Mouse (Mus musculus) cortical plate, adult 2 months (tissue): ENCODE data around the gene Tsen54. TPM values are rescaled to one million over a fixed set of nuclear protein-coding genes. Genes with fewer than 3 reads are reported as not detected.

Experiments
- H3K27ac ChIP-seq: fragments of 200-500 bp; 2 replicates; pipeline ENCODE4 v1.5.1; 2012; ENCODE audit warnings: low read length, control low read depth, inconsistent platforms; ENCODE audit not compliant: insufficient read depth
- H3K4me1 ChIP-seq: fragments of 200-500 bp; 2 replicates; pipeline ENCODE4 v1.6.1; 2011; ENCODE audit warnings: low read length; ENCODE audit not compliant: control insufficient read depth, insufficient read depth
- H3K4me3 ChIP-seq: fragments of 200-500 bp; 2 replicates; pipeline ENCODE4 v1.5.1; 2011; ENCODE audit warnings: mild to moderate bottlenecking, low read length, control low read depth; ENCODE audit not compliant: insufficient read depth
- CTCF ChIP-seq: fragments of 200-500 bp; IDR thresholded peaks from 2 replicates; pipeline ENCODE4 v1.5.1; 2011; ENCODE audit warnings: mild to moderate bottlenecking, control low read depth, low read length; ENCODE audit not compliant: insufficient read depth; ENCODE audit errors: extremely low read depth
- POLR2A ChIP-seq: fragments of 200-500 bp; IDR thresholded peaks from 2 replicates; pipeline ENCODE4 v1.6.1; 2011; ENCODE audit warnings: mild to moderate bottlenecking, low read length, control low read depth; ENCODE audit not compliant: insufficient read depth; ENCODE audit errors: extremely low read depth
- polyA plus RNA-seq: library from polyadenylated mRNA; depleted of rRNA; stranded (reverse); fragments of >200 nt; gene quantifications from 2 replicates; pipeline ENCODE4 v1.2.3, GENCODE M21; 2012

Tsen54 gene
- polyA plus RNA-seq, 1 experiment = 15.3 TPM

GRCm38 (mm10) chr11:115797665-115798064, 16.9 kb upstream of the Tsen54 start:
- no peak overlapping the region for H3K27ac ChIP-seq
- no peaks in the 10 kb centered on the region for H3K4me1 ChIP-seq
- no peak for TF ChIP-seq CTCF
- no peak for TF ChIP-seq POLR2A
- no peak overlapping the region for H3K4me3 ChIP-seq

DNA sequence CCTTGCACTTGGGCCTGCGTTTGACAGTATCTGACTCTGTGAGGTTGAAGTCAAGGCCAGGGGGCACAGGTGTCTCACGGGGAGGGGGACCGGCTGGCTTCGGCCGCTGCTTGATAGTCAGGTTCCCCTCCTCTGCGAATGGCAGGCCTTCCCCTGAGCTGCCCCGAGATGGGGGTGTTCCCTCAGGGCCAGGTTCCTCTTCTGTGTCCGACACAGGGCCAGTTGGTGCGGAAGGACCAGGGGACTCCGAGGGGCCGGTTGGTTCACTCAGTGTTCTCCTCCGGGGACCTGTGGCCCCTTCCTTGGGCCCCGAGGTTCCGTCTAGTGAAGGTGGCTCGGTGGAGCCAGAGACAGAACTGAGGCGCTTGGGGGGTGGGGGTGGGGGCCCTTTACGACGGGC, 13.5 kb upstream of the Tsen54 start:
- Histone ChIP-seq H3K4me1 (no peaks in the 10 kb centered on the region), H3K4me3 (no peak overlapping the region), H3K27ac (no peak overlapping the region)
- no peak for TF ChIP-seq CTCF
- no peak for TF ChIP-seq POLR2A

DNA sequence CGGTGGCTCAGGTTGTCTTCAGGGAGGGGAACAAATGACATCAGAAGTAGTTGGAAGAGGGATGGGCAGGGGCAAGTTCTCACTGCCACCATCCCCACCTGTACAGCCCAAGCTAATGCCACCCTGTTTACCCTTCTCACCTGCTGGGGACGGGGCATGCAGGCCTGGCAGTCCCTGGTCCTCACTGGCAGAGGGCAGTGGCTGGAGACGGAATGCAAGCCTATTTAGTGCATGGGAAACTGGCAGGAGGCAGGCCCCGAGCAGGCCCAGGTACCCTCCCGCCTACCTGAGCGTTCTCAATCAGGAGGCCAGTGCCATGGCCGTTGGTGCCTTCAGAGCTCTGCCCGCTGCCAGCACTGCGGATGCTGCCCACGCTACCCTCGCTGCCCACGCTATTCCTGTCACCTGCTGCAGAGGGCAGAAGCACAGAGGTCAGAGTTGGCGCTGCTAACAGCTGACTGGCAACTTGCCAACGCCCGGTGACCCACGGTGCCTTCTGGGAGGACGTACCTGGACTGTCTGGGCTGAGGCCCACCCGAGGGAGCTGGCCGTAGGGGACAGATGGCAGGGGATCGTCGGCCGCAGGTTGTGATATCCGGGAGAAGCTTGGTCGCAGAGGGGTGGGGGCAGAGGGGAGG, 11.3 kb upstream of the Tsen54 start:
- TF ChIP-seq CTCF (no peak), POLR2A (no peak)
- H3K4me1 ChIP-seq = no peaks in the 10 kb centered on the region
- no peak overlapping the region for H3K27ac ChIP-seq
- H3K4me3 ChIP-seq = no peak overlapping the region

DNA sequence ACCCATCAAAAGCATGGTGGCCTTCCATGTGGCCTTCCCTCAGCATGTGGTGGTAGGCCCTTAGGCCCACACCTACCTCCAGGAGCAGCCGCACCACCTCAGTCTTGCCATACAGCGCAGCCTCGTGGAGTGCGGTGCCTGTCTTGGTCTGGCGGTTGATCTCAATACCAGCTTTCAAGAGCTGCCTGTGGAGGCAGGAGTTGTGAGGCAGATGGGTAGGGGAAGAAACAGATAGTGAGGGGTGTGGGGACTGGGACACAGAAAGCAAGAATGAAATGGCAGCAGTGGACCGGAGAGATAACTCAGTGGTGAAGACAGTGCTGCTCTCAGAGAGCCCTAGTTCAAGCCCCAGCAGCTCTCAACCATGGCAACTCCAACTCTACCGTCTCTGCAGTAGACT, 9.5 kb upstream of the Tsen54 start:
- H3K4me3 ChIP-seq = no peak overlapping the region
- H3K27ac ChIP-seq = no peak overlapping the region
- no peak for TF ChIP-seq POLR2A
- no peak for TF ChIP-seq CTCF
- no peaks in the 10 kb centered on the region for H3K4me1 ChIP-seq

DNA sequence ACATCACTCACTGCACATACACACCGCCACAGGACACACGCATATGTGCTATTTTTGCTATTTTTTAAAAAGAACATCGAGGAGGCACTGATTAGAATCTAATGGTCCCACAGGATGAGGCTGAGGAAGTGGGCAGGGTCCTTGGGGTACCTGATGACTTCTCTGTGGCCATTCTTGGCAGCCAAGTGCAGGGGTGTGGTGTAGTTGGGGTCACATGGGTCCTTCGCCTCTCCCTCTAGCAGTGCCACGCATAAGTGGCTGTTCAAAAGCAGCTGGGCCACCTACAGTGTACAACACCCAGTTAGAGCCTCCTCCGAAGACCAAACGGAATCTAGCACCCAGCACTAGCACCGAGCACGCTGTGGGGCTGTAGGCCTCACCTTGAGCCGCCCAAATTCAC, 8.4 kb upstream of the Tsen54 start:
- Histone ChIP-seq H3K4me3 (no peak overlapping the region), H3K4me1 (no peaks in the 10 kb centered on the region), H3K27ac (no peak overlapping the region)
- TF ChIP-seq CTCF (no peak), POLR2A (no peak)

DNA sequence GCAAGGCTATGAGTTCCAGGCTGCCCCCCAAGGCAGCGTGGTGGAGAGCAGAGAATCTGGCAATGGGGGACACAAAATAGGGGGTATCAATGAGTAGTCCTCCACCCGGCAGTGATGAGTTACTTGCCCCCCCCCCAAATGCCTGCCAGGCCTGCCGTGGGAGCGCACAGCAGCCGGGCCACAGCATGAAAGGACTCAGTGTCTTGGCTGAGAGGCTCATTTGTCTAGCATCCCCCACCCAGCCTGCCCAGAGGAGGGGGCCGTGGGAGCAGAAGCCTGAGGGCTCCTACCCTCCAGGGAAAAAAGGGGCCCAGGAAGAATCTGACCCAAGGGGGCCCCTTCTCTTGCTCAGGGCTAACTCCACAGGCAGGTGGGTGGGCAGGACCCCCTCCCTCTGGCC, 7.2 kb upstream of the Tsen54 start:
- TF ChIP-seq CTCF (no peak), POLR2A (no peak)
- no peaks in the 10 kb centered on the region for H3K4me1 ChIP-seq
- peak overlapping the region; percentile 28 for H3K27ac ChIP-seq
- H3K4me3 ChIP-seq = no peak overlapping the region

DNA sequence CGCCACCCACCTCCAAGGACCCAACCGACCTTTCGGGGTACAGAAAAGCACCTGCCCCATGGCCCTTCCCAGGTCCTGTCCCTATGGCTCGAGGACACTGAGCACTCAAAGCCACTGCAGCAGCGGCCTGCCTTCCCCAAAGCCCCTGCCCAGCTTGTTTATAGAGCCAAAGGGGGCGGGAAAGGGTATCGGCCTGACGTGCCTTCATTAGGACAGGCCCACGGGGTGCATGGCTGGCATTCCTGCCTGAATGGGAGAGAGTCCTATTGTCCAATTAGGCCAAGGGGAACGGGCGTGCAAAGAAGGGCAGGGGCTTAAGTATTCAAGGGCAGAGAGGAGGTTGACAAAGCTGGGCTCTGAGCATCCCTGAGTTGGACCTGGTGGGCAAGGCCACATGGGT, 6.6 kb upstream of the Tsen54 start:
- Histone ChIP-seq H3K4me1 (no peaks in the 10 kb centered on the region), H3K27ac (peak overlapping the region; percentile 27), H3K4me3 (no peak overlapping the region)
- TF ChIP-seq CTCF (no peak), POLR2A (no peak)

- Histone ChIP-seq H3K27ac (peak overlapping the region; percentile 70), H3K4me1 (no peaks in the 10 kb centered on the region), H3K4me3 (no peak overlapping the region)
- no peak for TF ChIP-seq POLR2A
- no peak for TF ChIP-seq CTCF
These were observed 5.7 kb upstream of the Tsen54 start for GRCm38 (mm10) chr11:115808696-115809310.

DNA sequence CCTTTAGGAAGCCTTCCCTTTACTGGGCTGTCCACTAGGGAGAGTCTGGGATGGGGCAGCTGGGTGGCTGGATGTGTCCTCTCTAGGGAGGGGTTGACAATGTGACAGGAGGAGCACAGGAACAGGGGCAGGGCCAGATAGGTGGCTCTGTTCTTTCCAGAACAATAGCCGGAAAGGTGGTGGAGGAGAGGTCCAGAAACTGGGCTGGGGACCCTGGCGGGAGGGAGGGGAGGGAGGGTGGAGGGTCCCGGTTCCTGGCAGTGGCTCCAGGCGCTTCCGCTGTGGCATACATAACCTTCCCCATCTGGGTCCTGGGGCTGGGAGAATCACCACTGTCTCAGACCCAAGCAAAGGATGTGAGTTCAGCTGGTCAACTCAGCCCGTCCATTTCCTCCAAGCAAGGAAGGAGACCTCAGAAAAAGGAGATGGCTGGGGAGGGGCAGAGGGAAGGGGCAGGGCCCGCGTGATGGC, 5.2 kb upstream of the Tsen54 start:
- Histone ChIP-seq H3K4me3 (peak overlapping the region; percentile 52; the same call in 1 of the 2 replicates), H3K4me1 (no peaks in the 10 kb centered on the region), H3K27ac (peak overlapping the region; percentile 70)
- TF ChIP-seq CTCF (no peak), POLR2A (no peak)

GRCm38 (mm10) chr11:115810377-115810776, 4.1 kb upstream of the Tsen54 start:
- TF ChIP-seq POLR2A (no peak), CTCF (no peak)
- Histone ChIP-seq H3K4me3 (peak overlapping the region; percentile 52), H3K4me1 (peaks cover under 1% of the 10 kb centered on the region; the same call in 1 of the 2 replicates), H3K27ac (peak overlapping the region; percentile 58; the same call in 1 of the 2 replicates)
